Mouse (Mus musculus) brain, embryonic 14.5 days (tissue): ENCODE results near the gene Cfap65.

Experiments
- CTCF ChIP-seq: fragments of 200-500 bp; IDR thresholded peaks from 2 replicates; pipeline ENCODE4 v1.5.1; 2012; ENCODE audit warnings: inconsistent platforms, mild to moderate bottlenecking, moderate library complexity, borderline replicate concordance; ENCODE audit not compliant: insufficient read depth, insufficient read length; ENCODE audit errors: extremely low read depth
- POLR2A ChIP-seq: fragments of 200-500 bp; IDR thresholded peaks from 2 replicates; pipeline ENCODE4 v1.6.1; 2012; ENCODE audit warnings: mild to moderate bottlenecking, inconsistent platforms, borderline replicate concordance; ENCODE audit not compliant: poor library complexity, insufficient read depth, insufficient read length, severe bottlenecking; ENCODE audit errors: extremely low read depth

DNA sequence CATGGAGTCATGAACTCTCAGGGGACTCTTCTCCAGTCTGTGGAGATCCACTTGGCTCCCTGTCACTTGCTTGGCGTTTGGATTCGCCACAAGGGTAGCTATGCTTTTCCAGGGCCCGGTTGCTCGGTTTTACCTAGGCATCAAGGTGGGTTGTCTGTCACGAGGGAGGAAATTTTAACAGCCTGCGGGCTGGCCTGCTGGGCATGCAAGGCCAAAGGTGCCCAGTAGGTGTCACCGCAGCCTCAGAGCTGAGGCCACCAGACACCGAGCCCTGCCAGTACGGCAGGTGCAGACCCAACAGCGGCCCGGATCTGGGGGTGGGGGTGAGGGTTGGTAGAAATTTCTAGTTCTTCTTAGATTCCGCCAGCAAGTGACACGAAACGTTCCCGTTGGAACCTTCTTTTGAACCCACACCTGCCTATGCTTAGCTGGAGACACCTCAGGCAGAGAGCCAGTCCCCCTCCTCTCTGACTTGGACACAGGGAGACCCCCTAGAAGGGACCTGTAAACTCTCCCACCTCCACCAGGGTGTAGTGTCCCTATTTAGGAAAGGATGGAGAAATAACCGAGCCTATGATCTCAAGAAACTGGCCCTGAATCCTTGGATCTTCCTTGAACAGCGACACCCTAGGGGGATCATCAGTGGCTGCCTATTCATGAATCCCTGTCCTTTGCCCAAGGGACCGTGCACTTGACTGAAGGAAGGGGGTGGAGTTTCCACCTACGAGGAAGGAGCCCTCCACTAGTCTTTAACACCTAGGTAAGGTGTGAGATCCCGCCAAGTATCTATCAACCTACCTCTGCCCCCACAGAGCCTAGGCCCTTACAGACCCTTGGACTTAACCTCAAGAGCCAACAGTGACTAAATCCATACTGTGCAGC is 13.6 kb upstream of the Cfap65 start:
- peak; percentile 80 for TF ChIP-seq CTCF
- TF ChIP-seq POLR2A = no peak
